Mouse (Mus musculus) forebrain, embryonic 12.5 days (tissue): Measurements from ENCODE around the gene Tpp2. TPM values are rescaled to one million over a fixed set of nuclear protein-coding genes. Genes with fewer than 3 reads are reported as not detected.

ENCODE experiments used
- ATAC-seq: fragments of 200-750 bp; cut with Nextera tagmentation; 2 replicates; pipeline ENCODE4 v1.8.0; 2017; ENCODE audit warnings: moderate TSS enrichment; ENCODE audit not compliant: low FRiP score
- H3K27ac ChIP-seq: fragments of 300-500 bp; sonication (generic); 2 replicates; pipeline ENCODE4 v1.5.1; 2016; ENCODE audit warnings: mild to moderate bottlenecking
- H3K27me3 ChIP-seq: fragments of 300-500 bp; sonication (generic); 2 replicates; pipeline ENCODE4 v1.6.1; 2016; ENCODE audit warnings: mild to moderate bottlenecking
- H3K36me3 ChIP-seq: fragments of 300-500 bp; sonication (generic); replicated peaks from 2 replicates; pipeline ENCODE4 v1.6.1; 2016; ENCODE audit warnings: mild to moderate bottlenecking
- H3K4me1 ChIP-seq: fragments of 300-500 bp; sonication (generic); 2 replicates; pipeline ENCODE4 v1.6.1; 2016
- H3K4me2 ChIP-seq: fragments of 300-500 bp; sonication (generic); 2 replicates; pipeline ENCODE4 v1.6.1; 2016; ENCODE audit warnings: mild to moderate bottlenecking, moderate library complexity
- H3K4me3 ChIP-seq: fragments of 300-500 bp; sonication (generic); replicated peaks from 2 replicates; pipeline ENCODE4 v1.5.1; 2016; ENCODE audit warnings: mild to moderate bottlenecking
- H3K9ac ChIP-seq: fragments of 300-500 bp; sonication (generic); 2 replicates; pipeline ENCODE4 v1.6.1; 2016; ENCODE audit warnings: mild to moderate bottlenecking
- H3K9me3 ChIP-seq: fragments of 300-500 bp; sonication (generic); 2 replicates; pipeline ENCODE4 v1.6.1; 2016
- WGBS: fragments of 180-500 bp; shearing (Covaris S2); methylation state at CpG from one replicate; pipeline ENCODE4 v1.1.7; 2016; 5-methylcytosine and 5-hydroxymethylcytosine counted together
- polyA plus RNA-seq: library from polyadenylated mRNA; unstranded; fragments of >200 nt; fragmentation: Nextera tagmentation; extraction: Ambion mirVana; gene quantifications from 2 replicates; pipeline ENCODE4 v1.2.1, GENCODE M21; 2016

Gene Tpp2
- polyA plus RNA-seq, 1 experiment from 2014 or later: 67.0 TPM

GRCm38 (mm10) chr1:43941476-43942217 lies 8.2 kb downstream of the Tpp2 start:
- 91% methylated on average over 7 of the region's 7 CpGs for WGBS
- no peak for ATAC-seq

GRCm38 (mm10) chr1:43942814-43943213 lies 9.4 kb downstream of the Tpp2 start:
- Histone ChIP-seq H3K4me2 (no peak overlapping the region), H3K27ac (no peak overlapping the region), H3K4me3 (no peak overlapping the region), H3K36me3 (peaks cover 27% of the 10 kb centered on the region), H3K27me3 (no peaks in the 10 kb centered on the region), H3K9me3 (no peaks in the 10 kb centered on the region), H3K9ac (no peak overlapping the region), H3K4me1 (no peaks in the 10 kb centered on the region)
- WGBS: 94% methylated on average over 2 of the region's 2 CpGs
- ATAC-seq: no peak

More at GRCm38 (mm10) chr1:43941476-43942217, 8.2 kb downstream of the Tpp2 start:
- H3K4me3 ChIP-seq: no peak overlapping the region
- no peak overlapping the region for H3K9ac ChIP-seq
- H3K36me3 ChIP-seq: peaks cover 27% of the 10 kb centered on the region
- no peak overlapping the region for H3K4me2 ChIP-seq
- no peaks in the 10 kb centered on the region for H3K9me3 ChIP-seq
- H3K4me1 ChIP-seq: no peaks in the 10 kb centered on the region
- no peak overlapping the region for H3K27ac ChIP-seq
- no peaks in the 10 kb centered on the region for H3K27me3 ChIP-seq

GRCm38 (mm10) chr1:43953679-43954078 lies 20.2 kb downstream of the Tpp2 start:
- no peak for ATAC-seq
- peaks cover 33% of the 10 kb centered on the region for H3K36me3 ChIP-seq
- no peak overlapping the region for H3K27ac ChIP-seq
- H3K4me2 ChIP-seq: no peak overlapping the region
- H3K9ac ChIP-seq: no peak overlapping the region
- H3K4me3 ChIP-seq: no peak overlapping the region
- 99% methylated on average over 3 of the region's 3 CpGs for WGBS
- H3K4me1 ChIP-seq: no peaks in the 10 kb centered on the region
- no peaks in the 10 kb centered on the region for H3K27me3 ChIP-seq
- H3K9me3 ChIP-seq: no peaks in the 10 kb centered on the region

- no peaks in the 10 kb centered on the region for H3K4me1 ChIP-seq
- H3K4me3 ChIP-seq: no peak overlapping the region
- ATAC-seq: no peak
- no peaks in the 10 kb centered on the region for H3K9me3 ChIP-seq
- 86% methylated on average over 4 of the region's 4 CpGs for WGBS
- H3K27me3 ChIP-seq: no peaks in the 10 kb centered on the region
- no peak overlapping the region for H3K9ac ChIP-seq
- peaks cover 30% of the 10 kb centered on the region for H3K36me3 ChIP-seq
- no peak overlapping the region for H3K4me2 ChIP-seq
- no peak overlapping the region for H3K27ac ChIP-seq
These were observed 30.9 kb downstream of the Tpp2 start for GRCm38 (mm10) chr1:43964381-43964780.

GRCm38 (mm10) chr1:43966756-43967155 lies 33.3 kb downstream of the Tpp2 start:
- Histone ChIP-seq H3K4me3 (no peak overlapping the region), H3K9me3 (no peaks in the 10 kb centered on the region), H3K4me2 (no peak overlapping the region), H3K27me3 (no peaks in the 10 kb centered on the region), H3K4me1 (no peaks in the 10 kb centered on the region), H3K27ac (no peak overlapping the region), H3K9ac (no peak overlapping the region), H3K36me3 (peaks cover 37% of the 10 kb centered on the region)
- WGBS: 87% methylated on average over 4 of the region's 4 CpGs
- ATAC-seq: no peak

- H3K4me3 ChIP-seq: no peak overlapping the region
- no peak overlapping the region for H3K9ac ChIP-seq
- no peak for ATAC-seq
- no peaks in the 10 kb centered on the region for H3K9me3 ChIP-seq
- WGBS: 93% methylated on average over 3 of the region's 3 CpGs
- H3K4me1 ChIP-seq: no peaks in the 10 kb centered on the region
- H3K4me2 ChIP-seq: no peak overlapping the region
- H3K36me3 ChIP-seq: peaks cover 47% of the 10 kb centered on the region
- no peak overlapping the region for H3K27ac ChIP-seq
- no peaks in the 10 kb centered on the region for H3K27me3 ChIP-seq
These were observed 35.9 kb downstream of the Tpp2 start for GRCm38 (mm10) chr1:43969361-43969760.

- no peak overlapping the region for H3K4me2 ChIP-seq
- no peak overlapping the region for H3K4me3 ChIP-seq
- H3K27ac ChIP-seq: no peak overlapping the region
- H3K9ac ChIP-seq: no peak overlapping the region
- no peaks in the 10 kb centered on the region for H3K27me3 ChIP-seq
- no peak for ATAC-seq
- 77% methylated on average over 3 of the region's 3 CpGs for WGBS
- H3K36me3 ChIP-seq: peaks cover 50% of the 10 kb centered on the region
- H3K9me3 ChIP-seq: no peaks in the 10 kb centered on the region
- H3K4me1 ChIP-seq: no peaks in the 10 kb centered on the region
These were observed 37.6 kb downstream of the Tpp2 start for GRCm38 (mm10) chr1:43971089-43971488.

GRCm38 (mm10) chr1:43996914-43997589 lies 63.6 kb downstream of the Tpp2 start:
- Histone ChIP-seq H3K4me1 (no peaks in the 10 kb centered on the region), H3K4me3 (no peak overlapping the region), H3K9ac (no peak overlapping the region), H3K27ac (no peak overlapping the region), H3K9me3 (0 out of 2 replicates have a peak, but pooled peaks cover 5% of the 10 kb centered on the region), H3K4me2 (no peak overlapping the region), H3K36me3 (peaks cover 61% of the 10 kb centered on the region), H3K27me3 (no peaks in the 10 kb centered on the region)
- WGBS: 97% methylated on average over 4 of the region's 4 CpGs
- ATAC-seq: no peak

GRCm38 (mm10) chr1:44004513-44004912 lies 71.1 kb downstream of the Tpp2 start:
- Histone ChIP-seq H3K36me3 (peaks cover 26% of the 10 kb centered on the region), H3K9me3 (no peaks in the 10 kb centered on the region), H3K4me3 (no peak overlapping the region), H3K27ac (no peak overlapping the region), H3K4me2 (no peak overlapping the region), H3K9ac (no peak overlapping the region), H3K4me1 (no peaks in the 10 kb centered on the region), H3K27me3 (no peaks in the 10 kb centered on the region)
- no peak for ATAC-seq
- 94% methylated on average over 2 of the region's 2 CpGs for WGBS

GRCm38 (mm10) chr1:44015556-44015955 lies 82.1 kb downstream of the Tpp2 start:
- WGBS: 93% methylated on average over 2 of the region's 2 CpGs
- no peak for ATAC-seq

GRCm38 (mm10) chr1:44019934-44020333 lies 86.5 kb downstream of the Tpp2 start, which contains the start of gene Mettl21c:
Gene Mettl21c (minus strand): TSS chr1:44020034.
- ATAC-seq: no peak
- no peaks in the 10 kb centered on the region for H3K9me3 ChIP-seq
- H3K27me3 ChIP-seq: no peaks in the 10 kb centered on the region

More at GRCm38 (mm10) chr1:44015556-44015955, 82.1 kb downstream of the Tpp2 start:
- no peaks in the 10 kb centered on the region for H3K27me3 ChIP-seq
- H3K9me3 ChIP-seq: no peaks in the 10 kb centered on the region
- no peak overlapping the region for H3K4me2 ChIP-seq
- no peaks in the 10 kb centered on the region for H3K36me3 ChIP-seq
- no peak overlapping the region for H3K4me3 ChIP-seq
- no peak overlapping the region for H3K27ac ChIP-seq
- no peak overlapping the region for H3K9ac ChIP-seq
- H3K4me1 ChIP-seq: no peaks in the 10 kb centered on the region

GRCm38 (mm10) chr1:44022656-44023055 lies 89.2 kb downstream of the Tpp2 start:
- ATAC-seq: no peak
- WGBS: 95% methylated on average over 1 of the region's 1 CpGs
- H3K9me3 ChIP-seq: no peaks in the 10 kb centered on the region

More at GRCm38 (mm10) chr1:44019934-44020333, 86.5 kb downstream of the Tpp2 start, which contains the start of gene Mettl21c:
- Histone ChIP-seq H3K4me1 (no peaks in the 10 kb centered on the region), H3K4me3 (no peak within 1 kb of the TSS), H3K27ac (no peak within 1 kb of the TSS), H3K4me2 (no peak within 1 kb of the TSS), H3K36me3 (no peaks in the 10 kb centered on the region), H3K9ac (no peak within 1 kb of the TSS)

More at GRCm38 (mm10) chr1:44022656-44023055, 89.2 kb downstream of the Tpp2 start:
- Histone ChIP-seq H3K4me3 (no peak overlapping the region), H3K4me2 (no peak overlapping the region), H3K36me3 (no peaks in the 10 kb centered on the region), H3K27me3 (no peaks in the 10 kb centered on the region), H3K4me1 (no peaks in the 10 kb centered on the region), H3K27ac (no peak overlapping the region), H3K9ac (no peak overlapping the region)
